ENCODE assay signal across 20 mouse cellular contexts in genomic region chr6:73252396-73252795, GRCm38 (mm10). TPM values are rescaled to one million over a fixed set of nuclear protein-coding genes. Genes with fewer than 3 reads are reported as not detected.
"Had no signal": no experiment of that assay in that cellular context is flagged by ENCODE, and none has a peak within 500 bp of the region (broad histone marks: within the 10 kb centered on the region; RNA-seq: fewer than 3 reads in every experiment).

No protein-coding gene starts in this region.

- H3K27ac ChIP-seq: intestine, embryonic 15.5 days; layer of hippocampus, adult 2 months; macrophage; midbrain, embryonic 12.5 days; midbrain, embryonic 15.5 days; neural tube, embryonic 12.5 days; neural tube, embryonic 15.5 days; stomach, postnatal 0 days had no signal

- H3K9ac ChIP-seq: intestine, embryonic 15.5 days; liver, embryonic 13.5 days; lung, embryonic 14.5 days; midbrain, embryonic 12.5 days; midbrain, embryonic 15.5 days; neural tube, embryonic 12.5 days; neural tube, embryonic 15.5 days had no signal

- H3K4me3 ChIP-seq: intestine, embryonic 15.5 days; layer of hippocampus, adult 2 months; liver, embryonic 13.5 days; midbrain, embryonic 12.5 days; midbrain, embryonic 15.5 days; neural tube, embryonic 12.5 days; neural tube, embryonic 15.5 days had no signal

- H3K4me2 ChIP-seq: intestine, embryonic 15.5 days; liver, embryonic 13.5 days; lung, embryonic 14.5 days; midbrain, embryonic 12.5 days; midbrain, embryonic 15.5 days; neural tube, embryonic 12.5 days; neural tube, embryonic 15.5 days had no signal

- ATAC-seq: hindbrain, embryonic 16.5 days; intestine, embryonic 15.5 days; lung, postnatal 0 days; midbrain, embryonic 15.5 days had no signal

- H3K27me3 ChIP-seq: intestine, embryonic 15.5 days; liver, embryonic 13.5 days; midbrain, embryonic 12.5 days; midbrain, embryonic 15.5 days; neural tube, embryonic 12.5 days; neural tube, embryonic 15.5 days had no signal

- H3K36me3 ChIP-seq: intestine, embryonic 15.5 days; midbrain, embryonic 15.5 days had no signal

- H3K9me3 ChIP-seq: intestine, embryonic 15.5 days; liver, embryonic 13.5 days; midbrain, embryonic 12.5 days; midbrain, embryonic 15.5 days; neural tube, embryonic 12.5 days; neural tube, embryonic 15.5 days had no signal

- DNase-seq: kidney, postnatal 14 days; layer of hippocampus, adult 9-11 months; liver, embryonic 13.5 days; lung, embryonic 14.5 days; right cerebral cortex, adult 18-20 months; right cerebral cortex, postnatal 14 days; right cerebral cortex, postnatal 4 days; thymus, adult 2 months; thymus, postnatal 14 days; thymus, postnatal 4 days had no signal

RNA-seq across cellular contexts. Expression of gene Dnah6, which starts 30.9 kb away (rescaled TPM):
- polyA plus RNA-seq: macrophage had no signal
